Comparison of ENCODE assay signal across 21 mouse cellular contexts in the genomic region with DNA sequence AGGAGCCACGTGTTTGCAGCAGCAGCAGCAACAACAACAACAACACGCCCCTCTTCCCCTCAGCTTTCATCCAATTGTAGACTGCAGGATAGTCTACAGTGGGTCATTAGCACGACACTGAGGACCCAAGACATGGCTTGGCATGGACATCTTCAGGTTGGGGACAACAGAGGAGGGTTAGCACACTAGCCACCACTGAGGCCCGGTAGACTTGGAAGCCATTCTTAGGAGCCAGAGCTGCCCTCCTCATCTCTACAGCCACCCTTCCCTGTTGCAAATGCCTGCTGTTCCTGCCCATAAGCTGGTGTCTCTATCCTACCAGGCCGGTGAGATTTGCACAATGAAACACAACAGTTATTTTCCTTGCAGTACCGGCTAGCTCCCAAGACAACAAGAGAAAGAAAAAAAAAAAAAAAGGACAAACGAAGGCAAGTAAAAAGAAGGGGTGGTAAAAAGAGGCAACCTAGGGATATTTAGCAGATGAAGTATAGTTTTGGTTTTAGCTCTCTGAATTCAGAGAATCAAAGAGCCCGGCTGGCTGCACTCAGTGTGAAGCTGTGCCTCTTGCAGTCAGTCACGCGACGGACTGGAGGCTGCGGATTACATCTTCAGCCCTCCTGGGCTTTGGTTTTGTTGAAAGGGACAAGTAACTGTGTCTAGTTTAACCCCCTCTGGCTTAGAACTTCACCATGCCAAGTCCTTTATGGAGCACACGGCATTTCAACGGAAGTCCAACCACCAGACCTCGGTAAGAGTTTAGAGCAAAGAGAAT.
DNase-seq lines count a peak whose midpoint lies in the region; ATAC-seq lines count a peak whose summit lies in the region.
"Had no signal": no experiment of that assay in that cellular context is flagged by ENCODE, and none has a peak within 500 bp of the region (broad histone marks: within the 10 kb centered on the region; RNA-seq: fewer than 3 reads in every experiment).

No protein-coding gene starts in this region.

- no peaks in the 10 kb centered on the region for H3K9me3 ChIP-seq in midbrain, embryonic 11.5 days (ENCODE audit: control insufficient read depth, low read length)
- H3K9me3 ChIP-seq in midbrain, embryonic 15.5 days: no peaks in the 10 kb centered on the region
- H3K9me3 ChIP-seq: embryonic facial prominence, embryonic 13.5 days; embryonic facial prominence, embryonic 15.5 days; forebrain, embryonic 10.5 days had no signal

- no peak overlapping the region for H3K4me3 ChIP-seq in midbrain, embryonic 11.5 days (ENCODE audit: low read depth, low read length)
- H3K4me3 ChIP-seq in midbrain, embryonic 15.5 days: no peak overlapping the region
- H3K4me3 ChIP-seq: embryonic facial prominence, embryonic 13.5 days; embryonic facial prominence, embryonic 15.5 days; erythroblast, embryonic 14.5 days; forebrain, embryonic 10.5 days; forebrain, embryonic 12.5 days had no signal

- DNase-seq in midbrain, embryonic 11.5 days (ENCODE audit: low spot score, missing footprints): peak; percentile 85
- peak; percentile 26 for DNase-seq in testis, postnatal 10 days (ENCODE audit: low spot score)
- no peak for DNase-seq in testis, postnatal 14 days (ENCODE audit: low spot score)
- no peak for DNase-seq in ovary, postnatal 14 days (ENCODE audit: low spot score)
- DNase-seq: adrenal gland, adult 2 months; adrenal gland, postnatal 10 days; adrenal gland, postnatal 25 days; cerebellum, adult 11 months; cerebellum, adult 18-20 months; cerebellum, adult 8-10 months; cerebellum, postnatal 14 days; cerebellum, postnatal 36 days; embryo, embryonic 11 days had no signal

- no peak overlapping the region for H3K27ac ChIP-seq in midbrain, embryonic 11.5 days (ENCODE audit: low read depth, low read length)
- no peak overlapping the region for H3K27ac ChIP-seq in midbrain, embryonic 15.5 days
- H3K27ac ChIP-seq: embryonic facial prominence, embryonic 13.5 days; embryonic facial prominence, embryonic 15.5 days; forebrain, embryonic 10.5 days; forebrain, embryonic 12.5 days had no signal

- H3K9ac ChIP-seq in midbrain, embryonic 11.5 days (ENCODE audit: low read length): no peak overlapping the region; the same call in 1 of the 2 replicates
- H3K9ac ChIP-seq in midbrain, embryonic 15.5 days: no peak overlapping the region
- H3K9ac ChIP-seq: embryonic facial prominence, embryonic 13.5 days; embryonic facial prominence, embryonic 15.5 days; forebrain, embryonic 12.5 days had no signal

- H3K27me3 ChIP-seq in midbrain, embryonic 11.5 days (ENCODE audit: control insufficient read depth, insufficient read depth, low read length): no peaks in the 10 kb centered on the region
- H3K27me3 ChIP-seq in midbrain, embryonic 15.5 days (replicated peaks): no peaks in the 10 kb centered on the region
- H3K27me3 ChIP-seq: embryonic facial prominence, embryonic 13.5 days; embryonic facial prominence, embryonic 15.5 days had no signal

- H3K36me3 ChIP-seq in midbrain, embryonic 11.5 days (ENCODE audit: control insufficient read depth, insufficient read depth, low read length): no peaks in the 10 kb centered on the region
- H3K36me3 ChIP-seq in midbrain, embryonic 15.5 days (replicated peaks): no peaks in the 10 kb centered on the region
- H3K36me3 ChIP-seq: embryonic facial prominence, embryonic 13.5 days; embryonic facial prominence, embryonic 15.5 days; forebrain, embryonic 10.5 days; forebrain, embryonic 12.5 days had no signal

- ATAC-seq in midbrain, embryonic 11.5 days (ENCODE audit: low FRiP score): no peak
- ATAC-seq in midbrain, embryonic 15.5 days (replicated peaks): no peak
- ATAC-seq: forebrain, embryonic 14.5 days; forebrain, embryonic 16.5 days had no signal

- WGBS in midbrain, embryonic 11.5 days: 43% methylated on average over 15 of the region's 15 CpGs
- WGBS in midbrain, embryonic 15.5 days: 38% methylated on average over 15 of the region's 15 CpGs

- no peak overlapping the region for H3K4me2 ChIP-seq in midbrain, embryonic 11.5 days
- no peak overlapping the region; the same call in 1 of the 2 replicates for H3K4me2 ChIP-seq in midbrain, embryonic 15.5 days
- H3K4me2 ChIP-seq: embryonic facial prominence, embryonic 13.5 days; embryonic facial prominence, embryonic 15.5 days; forebrain, embryonic 12.5 days had no signal

- peaks cover 8% of the 10 kb centered on the region; the same call in 1 of the 2 replicates for H3K4me1 ChIP-seq in midbrain, embryonic 11.5 days (ENCODE audit: control insufficient read depth, insufficient read depth, low read length)
- peaks cover 7% of the 10 kb centered on the region; the same call in 1 of the 2 replicates for H3K4me1 ChIP-seq in midbrain, embryonic 15.5 days
- H3K4me1 ChIP-seq: embryonic facial prominence, embryonic 15.5 days had no signal

Comparison
In these comparisons a context has a peak if more than half of its experiments do, and no peak if none do; other contexts are left out.
1. DNase-seq: peak in midbrain, embryonic 11.5 days (single experiment) and testis, postnatal 10 days (single experiment); none in testis, postnatal 14 days (single experiment) and ovary, postnatal 14 days (single experiment).